Mouse (Mus musculus) E14TG2a.4 (cell line): ENCODE data around the gene Pde1a.

Experiments used
- CTCF ChIP-seq: conservative IDR thresholded peaks from 2 replicates; pipeline ENCODE4 v1.5.1; 2014; ENCODE audit warnings: low read length
- NANOG ChIP-seq: IDR thresholded peaks from 2 replicates; pipeline ENCODE4 v1.6.1; 2014; ENCODE audit warnings: borderline replicate concordance, low read length, mixed read lengths
- POU5F1 ChIP-seq: IDR thresholded peaks from 2 replicates; pipeline ENCODE4 v1.6.1; 2014; ENCODE audit warnings: low read length, borderline replicate concordance

GRCm38 (mm10) chr2:79966086-79966485 lies 163.2 kb downstream of the Pde1a start:
- TF ChIP-seq CTCF (no peak), NANOG (no peak), POU5F1 (no peak)
